Mouse (Mus musculus) gastrocnemius, postnatal 36 days (tissue): ENCODE measurements around the gene Tmem62. TPM values are rescaled to one million over a fixed set of nuclear protein-coding genes. Genes with fewer than 3 reads are reported as not detected.

Experiments used
- DNase-seq, 2 experiments: peaks; one replicate each; pipeline ENCODE4 v3.0.0; 2022
- intact Hi-C: fragments of 180-260 bp; cut with DNase I; formaldehyde crosslinking; loops from one replicate; pipeline ENCODE4 v1.15.1; 2025
- microRNA-seq, 2 experiments: library from miRNA; unstranded; fragments of <30 nt; microRNA quantifications; one replicate each; pipeline ENCODE4 v1.2.0; 2021
- total RNA-seq, 2 experiments: library from RNA; stranded (reverse); gene quantifications; 2 replicates each; pipeline ENCODE4 v1.2.3; 2021

Gene Tmem62
- total RNA-seq, 2 experiments from 2014 or later: 2.4 to 4.1 TPM

- intact Hi-C loops: no loop called here
- no peak for DNase-seq
Observed at GRCm38 (mm10) chr2:121052176-121052575, 75.4 kb downstream of the Tmem62 start.

GRCm38 (mm10) chr2:121054060-121054459 is 77.2 kb downstream of the Tmem62 start:
- no peak for DNase-seq
- intact Hi-C loops: no loop called here

- no peak for DNase-seq
- intact Hi-C loops: no loop called here
Observed at GRCm38 (mm10) chr2:121055915-121056314, 79.1 kb downstream of the Tmem62 start.

Small RNA genes within 50 kb of the gene (microRNA-seq; reads per million reads assigned to microRNA genes)
- gene Gm44325: 0 reads per million in 2 experiments

Other genes starting within 250 kb of the Tmem62 start
- gene Cdan1, start 126.9 kb upstream of the Tmem62 start, total RNA-seq: 1 to 10 TPM; 5.3 to 5.6 TPM
- 1 to 10 TPM; 6.7 to 6.9 TPM for gene Ttbk2, start 126.4 kb upstream of the Tmem62 start, total RNA-seq
- gene Ubr1, start 6.3 kb upstream of the Tmem62 start, total RNA-seq: 10 to 100 TPM; 20.1 to 26.0 TPM
- gene Ccndbp1, start 31.4 kb downstream of the Tmem62 start, total RNA-seq: 10 to 100 TPM; 16.5 to 19.3 TPM
- gene Epb42, start 60.1 kb downstream of the Tmem62 start, total RNA-seq: not detected
- gene Tgm5, start 108.8 kb downstream of the Tmem62 start, total RNA-seq: not detected
- gene Tgm7, start 132.8 kb downstream of the Tmem62 start, total RNA-seq: not detected
- gene Adal, start 163.4 kb downstream of the Tmem62 start, total RNA-seq: 10 to 100 TPM; 14.7 to 15.0 TPM
- gene Lcmt2, start 163.6 kb downstream of the Tmem62 start, total RNA-seq: 1 to 10 TPM; 2.7 to 4.1 TPM
- gene Tubgcp4, start 193.6 kb downstream of the Tmem62 start, total RNA-seq: 10 to 100 TPM; 10.2 to 11.5 TPM
- 1 to 10 TPM; 3.6 to 4.6 TPM for gene Zscan29, start 194.1 kb downstream of the Tmem62 start, total RNA-seq